Mouse (Mus musculus): ENCODE results near the gene Tbl1x.

- TF ChIP-seq CTCF (IDR thresholded peaks at IDR 0.05; ENCODE audit: control insufficient read depth, insufficient read depth, insufficient read length): no peak
- no peak for TF ChIP-seq USF1 (IDR thresholded peaks at IDR 0.05; ENCODE audit: low read depth)
- no peak for TF ChIP-seq MYOG (IDR thresholded peaks at IDR 0.05; ENCODE audit: control insufficient read depth, extremely low read depth, insufficient read length)
- no peak for TF ChIP-seq MAX (IDR thresholded peaks at IDR 0.05)
These were observed 41.6 kb upstream of the Tbl1x start for GRCm38 (mm10) chrX:77469216-77469615.

Data from C2C12 (cell line).